Mouse (Mus musculus): ENCODE data around the gene Dlg2.

Dlg2 gene

GRCm38 (mm10) chr7:91785871-91786270 is 1309.4 kb downstream of the Dlg2 start:
- no peak for DNase-seq

- DNase-seq: no peak
Observed at GRCm38 (mm10) chr7:91790949-91791564, 1314.6 kb downstream of the Dlg2 start.

GRCm38 (mm10) chr7:91806632-91807031 is 1330.2 kb downstream of the Dlg2 start:
- no peak for DNase-seq

GRCm38 (mm10) chr7:91810774-91811173 is 1334.3 kb downstream of the Dlg2 start:
- no peak for DNase-seq

- DNase-seq: no peak
Observed at GRCm38 (mm10) chr7:91818004-91818403, 1341.5 kb downstream of the Dlg2 start.

GRCm38 (mm10) chr7:91832207-91832606 is 1355.7 kb downstream of the Dlg2 start:
- peak in 1 of 2 experiments; percentile 1 for DNase-seq

- no peak for DNase-seq
Observed at GRCm38 (mm10) chr7:91845723-91846122, 1369.3 kb downstream of the Dlg2 start.

- DNase-seq: no peak
Observed at GRCm38 (mm10) chr7:91849364-91849763, 1372.9 kb downstream of the Dlg2 start.

GRCm38 (mm10) chr7:91853653-91854052 is 1377.2 kb downstream of the Dlg2 start:
- no peak for DNase-seq

- DNase-seq: no peak
Observed at GRCm38 (mm10) chr7:91856931-91857330, 1380.5 kb downstream of the Dlg2 start.

- no peak for DNase-seq
Observed at GRCm38 (mm10) chr7:91862806-91863531, 1386.5 kb downstream of the Dlg2 start.

- DNase-seq: no peak
Observed at GRCm38 (mm10) chr7:91868919-91869318, 1392.4 kb downstream of the Dlg2 start.

GRCm38 (mm10) chr7:91876831-91877230 is 1400.4 kb downstream of the Dlg2 start:
- peak; percentile 16 to 47 for DNase-seq

GRCm38 (mm10) chr7:91877804-91878203 is 1401.3 kb downstream of the Dlg2 start:
- DNase-seq: no peak

- no peak for DNase-seq
Observed at GRCm38 (mm10) chr7:91886336-91886735, 1409.9 kb downstream of the Dlg2 start.

- DNase-seq: no peak
Observed at GRCm38 (mm10) chr7:91893991-91894390, 1417.5 kb downstream of the Dlg2 start.

- no peak for DNase-seq
Observed at GRCm38 (mm10) chr7:91896935-91897334, 1420.5 kb downstream of the Dlg2 start.

- DNase-seq: no peak
Observed at GRCm38 (mm10) chr7:91897509-91897908, 1421.0 kb downstream of the Dlg2 start.

- no peak for DNase-seq
Observed at GRCm38 (mm10) chr7:91902503-91902902, 1426.0 kb downstream of the Dlg2 start.

GRCm38 (mm10) chr7:91916809-91917208 is 1440.3 kb downstream of the Dlg2 start:
- no peak for DNase-seq

GRCm38 (mm10) chr7:91919099-91919498 is 1442.6 kb downstream of the Dlg2 start:
- DNase-seq: no peak

- no peak for DNase-seq
Observed at GRCm38 (mm10) chr7:91919738-91920137, 1443.3 kb downstream of the Dlg2 start.

- no peak for DNase-seq
Observed at GRCm38 (mm10) chr7:91934881-91935597, 1458.6 kb downstream of the Dlg2 start.

- no peak for DNase-seq
Observed at GRCm38 (mm10) chr7:91936193-91936592, 1459.7 kb downstream of the Dlg2 start.
